Mouse (Mus musculus) olfactory bulb, adult 2 months (tissue): ENCODE data around the gene Klhl24.

Source experiments
- CTCF ChIP-seq: fragments of 200-500 bp; IDR thresholded peaks from 2 replicates; pipeline ENCODE4 v1.5.1; 2012; ENCODE audit warnings: low read depth, mild to moderate bottlenecking, low read length, moderate library complexity; ENCODE audit not compliant: insufficient read depth
- POLR2A ChIP-seq: fragments of 200-500 bp; IDR thresholded peaks from 2 replicates; pipeline ENCODE4 v1.6.1; 2012; ENCODE audit warnings: mild to moderate bottlenecking, low read depth, low read length, moderate library complexity; ENCODE audit not compliant: insufficient read depth

DNA sequence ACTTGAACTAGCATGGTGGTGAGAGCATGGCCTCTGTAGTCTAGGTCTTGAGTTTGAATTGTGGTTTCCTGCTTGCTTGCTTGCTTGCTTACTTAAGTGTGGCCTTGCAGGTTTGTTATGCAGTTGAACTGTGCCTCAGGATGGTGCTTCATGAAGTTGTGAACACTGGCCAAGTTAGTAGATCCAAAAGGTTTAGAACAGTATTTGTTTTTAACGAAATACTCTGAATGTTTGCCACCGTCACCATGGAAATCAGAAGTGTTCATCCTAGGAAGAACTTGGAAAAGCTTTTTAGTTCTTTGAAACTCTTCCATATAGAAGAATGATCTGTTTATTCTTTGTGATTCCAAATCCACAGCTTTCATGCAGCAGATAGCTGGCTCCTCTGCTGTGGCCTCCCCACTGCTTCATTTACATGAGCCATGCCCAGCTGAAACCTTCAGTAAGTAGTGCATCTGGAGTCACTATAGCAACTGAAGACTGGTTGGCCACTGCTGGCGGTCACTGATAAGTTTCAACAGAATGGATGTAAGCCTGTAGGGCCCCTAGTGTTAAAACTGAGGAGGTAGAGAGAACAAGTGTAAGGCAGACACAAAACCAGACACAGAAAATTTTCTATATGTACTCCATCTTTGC is 72.2 kb downstream of the Klhl24 start:
- TF ChIP-seq CTCF (no peak), POLR2A (no peak)
